Mouse (Mus musculus): ENCODE data around the gene Gpatch4.

The Gpatch4 gene

DNA sequence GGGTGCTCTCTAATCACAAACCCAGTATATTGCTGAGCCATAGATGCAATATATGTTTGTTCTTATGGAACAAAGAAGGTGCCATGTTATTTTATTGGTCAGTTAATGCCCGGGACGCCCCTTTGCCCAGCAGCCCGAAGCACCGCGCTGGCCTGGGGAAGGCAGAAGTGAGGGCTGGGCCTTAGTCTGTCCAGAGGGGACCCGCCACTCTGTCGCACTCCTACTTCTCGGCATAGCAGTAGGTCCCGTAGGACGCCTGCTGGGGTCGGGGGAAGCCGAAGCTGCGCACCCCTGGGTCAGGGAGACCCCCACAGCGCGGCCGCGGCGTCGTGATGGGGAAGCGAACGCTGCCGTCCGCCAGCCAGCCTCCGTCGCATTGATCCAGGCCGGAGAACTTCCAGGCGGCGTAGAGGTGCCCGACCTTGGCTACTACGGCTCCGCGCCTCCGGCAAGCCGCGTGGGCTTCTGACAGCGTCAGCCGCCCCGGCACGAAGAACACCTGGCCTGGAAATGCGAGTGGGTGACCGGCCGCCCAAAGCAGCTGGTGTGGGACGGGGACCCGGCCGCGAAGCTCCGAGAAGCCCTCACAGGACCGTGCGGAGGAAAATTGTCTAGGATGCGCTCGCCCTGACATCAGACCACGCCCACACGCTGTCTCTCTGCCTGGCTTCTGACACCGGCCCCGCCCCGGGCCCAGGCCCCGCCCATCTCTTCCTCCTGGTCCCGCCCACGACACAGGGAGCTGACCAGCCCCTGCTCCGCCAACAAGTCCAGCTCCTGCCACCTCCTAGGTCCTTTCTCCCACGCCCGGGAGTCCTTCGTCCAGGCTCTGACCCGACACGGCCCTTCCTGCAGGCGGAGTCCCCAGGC is 20.4 kb upstream of the Gpatch4 start:
- no peak for TF ChIP-seq GATA4 (IDR thresholded peaks at IDR 0.05; ENCODE audit: insufficient replicate concordance, low read length)

DNA sequence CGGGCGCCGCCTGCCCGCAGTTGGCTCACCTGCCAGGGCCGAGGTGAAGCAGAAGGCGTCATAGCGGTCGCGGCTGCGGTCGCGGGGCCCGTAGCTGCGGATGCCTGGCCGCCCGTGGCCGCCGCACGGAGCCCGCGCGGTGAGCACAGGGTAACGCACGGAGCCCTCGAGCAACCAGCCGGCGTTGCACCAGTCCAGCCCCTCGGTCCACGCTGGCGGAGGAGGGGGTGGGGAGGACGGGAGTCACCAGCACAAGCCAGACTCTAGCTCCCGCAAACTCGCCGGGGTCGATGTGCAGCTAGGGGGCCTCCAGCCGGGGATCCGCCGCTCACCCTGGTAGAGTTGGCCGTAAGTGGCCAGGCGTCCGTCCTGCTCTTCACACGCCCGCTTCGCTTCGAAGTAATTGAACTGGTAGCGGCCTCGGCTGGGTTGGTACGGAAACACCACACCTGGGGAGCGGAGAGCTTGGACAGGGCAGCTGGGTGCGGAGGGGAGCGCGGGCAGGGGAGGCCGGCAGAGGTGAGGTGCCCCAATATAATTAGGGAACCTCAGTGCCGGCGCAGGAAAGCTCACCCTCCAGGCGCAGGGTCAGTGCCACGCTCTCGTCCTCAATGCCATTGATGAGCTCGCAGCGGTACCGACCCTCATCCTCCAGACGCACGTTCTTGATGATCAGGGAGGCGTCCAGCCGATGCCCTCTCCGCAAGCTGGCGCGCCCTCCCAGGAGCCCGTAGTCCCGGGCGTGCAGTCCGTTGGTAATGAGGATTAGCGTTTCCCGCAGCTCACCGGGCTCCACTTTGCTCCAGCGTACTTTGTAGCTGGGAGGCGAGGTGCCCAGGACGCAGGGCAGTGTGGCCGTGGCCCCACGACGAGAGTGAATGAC is 19.5 kb upstream of the Gpatch4 start:
- TF ChIP-seq GATA4 (IDR thresholded peaks at IDR 0.05; ENCODE audit: insufficient replicate concordance, low read length) = no peak

DNA sequence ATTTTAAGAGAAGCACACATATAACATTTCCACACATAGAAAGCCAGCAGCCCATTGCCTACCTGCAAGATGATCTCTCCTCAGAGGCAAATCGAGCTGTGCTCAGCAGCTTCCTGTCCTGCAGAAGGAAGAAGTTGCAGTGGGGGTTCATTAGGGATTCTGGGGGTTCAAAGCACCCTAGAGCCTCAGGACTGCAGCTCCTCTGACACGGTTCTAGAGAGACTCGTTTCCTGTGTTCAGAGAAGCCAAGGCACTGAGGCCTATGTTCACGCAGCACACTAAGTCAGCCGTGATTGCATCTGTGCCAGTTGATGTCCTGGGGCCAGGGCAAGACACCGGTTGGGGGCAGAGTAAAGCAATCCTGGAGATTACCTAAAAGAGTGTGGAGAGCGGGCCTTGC is 16.1 kb upstream of the Gpatch4 start:
- TF ChIP-seq GATA4 (IDR thresholded peaks at IDR 0.05; ENCODE audit: insufficient replicate concordance, low read length) = no peak

DNA sequence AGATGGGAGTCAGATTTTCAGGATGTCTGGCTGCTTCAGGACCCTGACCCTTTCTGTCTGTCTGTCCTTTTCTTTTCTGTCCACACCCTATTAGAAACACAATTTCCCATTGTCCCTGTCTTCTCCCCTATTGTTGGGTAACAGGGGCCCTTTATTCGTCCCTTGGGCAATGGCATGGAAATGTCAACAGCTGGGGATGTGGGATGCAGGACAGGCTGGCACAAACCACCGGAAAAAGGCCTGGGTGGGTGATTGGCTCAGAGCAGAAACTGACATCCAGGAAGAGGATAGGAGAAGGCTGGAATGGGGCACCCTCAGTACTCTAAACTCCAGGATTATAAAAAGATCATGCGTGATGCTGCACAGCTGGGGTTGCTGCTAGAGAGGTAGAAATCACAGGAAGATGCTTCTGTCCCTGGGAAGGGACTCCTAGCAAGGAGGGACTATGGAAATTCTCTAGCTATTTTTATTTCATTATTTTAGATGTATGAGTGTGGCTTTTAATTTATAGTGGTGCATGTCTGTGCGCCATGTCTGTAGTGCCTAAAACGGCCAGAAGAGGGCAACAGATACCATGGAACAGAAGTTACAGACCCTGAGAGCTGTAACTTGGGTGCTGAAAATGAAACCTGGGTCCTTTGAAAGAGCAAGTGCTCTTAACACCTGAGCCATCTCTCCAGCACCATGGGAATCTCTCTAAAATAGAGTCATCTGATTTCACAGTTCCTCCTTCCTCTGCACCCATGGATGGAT is 15.3 kb upstream of the Gpatch4 start, which contains the start of gene Hapln2:
Gene Hapln2 (minus strand): TSS at position 150 of the 753 bp plus-strand sequence.
- TF ChIP-seq GATA4 (IDR thresholded peaks at IDR 0.05; ENCODE audit: insufficient replicate concordance, low read length) = no peak

DNA sequence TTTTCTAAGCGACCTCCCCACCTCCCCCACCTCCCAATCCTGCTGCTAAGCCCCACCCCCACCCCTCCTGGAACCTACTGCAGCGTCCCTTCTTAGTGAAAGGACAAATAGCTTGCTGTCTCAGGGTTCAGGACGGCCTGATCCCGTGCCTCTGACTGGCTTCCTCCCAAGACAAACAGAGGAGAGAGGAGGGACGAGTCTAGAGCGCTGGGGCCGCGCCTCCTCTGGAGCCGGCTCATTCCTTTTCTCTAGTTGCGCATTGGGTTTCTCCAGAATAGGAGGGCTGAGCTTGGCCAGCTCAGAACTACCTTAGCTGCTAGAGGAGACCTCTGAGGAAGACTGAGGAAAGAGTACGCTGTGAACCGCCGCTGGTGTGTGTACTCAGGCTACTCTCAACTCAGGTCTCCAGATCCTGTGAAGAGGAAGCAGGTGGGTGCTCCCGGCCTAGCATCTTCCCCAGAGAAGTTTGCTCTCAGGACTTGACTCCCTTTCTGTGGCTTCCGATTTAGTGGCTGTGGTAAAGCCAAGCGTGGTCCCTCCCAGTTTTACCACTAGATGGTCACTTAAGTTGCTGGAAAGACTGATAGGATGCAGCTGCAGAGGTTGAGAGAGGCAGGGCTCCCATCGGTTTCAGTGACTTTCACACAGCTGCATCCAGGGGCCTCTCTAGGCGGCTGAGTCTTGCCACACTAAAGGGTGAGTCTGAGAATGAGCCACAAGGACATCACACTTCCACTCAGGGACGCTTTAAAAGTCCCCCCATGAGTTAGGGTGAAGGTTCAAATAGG is 12.1 kb upstream of the Gpatch4 start:
- TF ChIP-seq GATA4 (IDR thresholded peaks at IDR 0.05; ENCODE audit: insufficient replicate concordance, low read length) = no peak

DNA sequence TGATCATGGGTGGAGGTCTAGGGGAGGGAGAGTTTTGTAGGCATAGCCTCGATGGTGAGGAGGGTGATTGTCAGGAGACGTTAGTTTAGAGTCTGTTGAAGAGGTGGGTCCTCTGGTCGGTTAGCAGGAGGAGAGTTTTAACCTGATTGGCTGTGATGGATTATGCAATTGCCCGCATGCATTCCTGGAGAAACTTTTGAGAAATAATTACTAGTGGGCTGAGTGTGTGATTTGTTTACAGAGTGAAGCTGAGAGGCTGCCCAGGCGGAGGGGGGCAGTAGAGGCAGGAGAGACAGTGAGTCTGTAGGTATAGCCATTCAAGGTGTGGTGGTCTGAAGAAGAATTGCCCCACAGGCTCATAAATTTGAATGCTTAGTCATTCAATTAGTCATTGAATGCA is 9.4 kb upstream of the Gpatch4 start:
- TF ChIP-seq GATA4 (IDR thresholded peaks at IDR 0.05; ENCODE audit: insufficient replicate concordance, low read length) = no peak

DNA sequence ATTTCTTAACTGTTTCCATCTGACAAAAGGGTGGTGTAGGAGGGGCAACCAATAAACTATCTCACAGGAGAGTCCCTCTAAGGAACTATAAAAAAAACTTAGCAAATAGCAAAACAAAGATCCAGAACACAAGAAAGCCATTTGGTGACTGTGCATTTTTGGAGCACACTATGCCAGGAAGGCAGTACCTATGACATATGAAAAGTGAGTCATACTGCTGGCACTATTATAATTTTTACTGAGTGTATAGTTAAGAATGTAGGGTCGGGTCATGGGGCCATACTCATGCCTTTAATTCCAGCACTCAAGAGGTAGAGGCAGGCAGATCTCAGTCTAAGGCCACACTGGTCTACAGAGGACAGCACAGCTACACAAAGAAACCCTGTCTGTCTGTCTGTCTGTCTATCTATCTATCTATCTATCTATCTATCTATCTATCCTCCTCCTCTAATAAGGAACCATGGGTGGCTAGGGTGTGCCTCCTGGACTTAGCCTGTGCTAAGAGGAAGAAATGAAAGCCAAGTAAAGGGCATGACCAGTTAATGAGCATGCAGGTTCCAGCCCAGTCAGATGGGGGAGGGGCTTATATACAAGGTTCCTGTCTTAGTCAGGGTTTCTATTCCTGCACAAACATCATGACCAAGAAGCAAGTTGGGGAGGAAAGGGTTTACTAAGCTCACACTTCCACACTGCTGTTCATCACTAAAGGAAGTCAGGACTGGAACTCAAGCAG is 7.2 kb upstream of the Gpatch4 start:
- no peak for TF ChIP-seq GATA4 (IDR thresholded peaks at IDR 0.05; ENCODE audit: insufficient replicate concordance, low read length)

DNA sequence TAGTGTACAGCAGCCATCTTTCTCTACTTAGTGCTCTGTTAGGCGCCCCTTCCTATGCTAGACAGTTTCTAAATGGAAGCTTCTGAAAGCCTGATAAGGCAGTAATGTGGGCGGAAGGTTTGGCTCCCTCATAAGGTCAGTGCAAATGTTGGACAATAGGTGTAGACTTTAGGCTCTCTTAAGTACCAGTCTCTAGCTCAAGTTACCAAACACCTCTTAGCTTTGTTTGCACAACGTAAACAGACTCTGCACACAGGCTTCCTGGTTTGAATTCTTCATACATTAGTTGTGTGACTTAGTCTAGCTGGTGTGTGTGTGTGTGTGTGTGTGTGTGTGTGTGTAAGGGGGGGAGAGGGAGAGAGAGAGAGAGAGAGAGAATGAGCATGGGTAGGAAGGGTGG is 6.6 kb downstream of the Gpatch4 start:
- TF ChIP-seq GATA4 (IDR thresholded peaks at IDR 0.05; ENCODE audit: insufficient replicate concordance, low read length) = no peak

DNA sequence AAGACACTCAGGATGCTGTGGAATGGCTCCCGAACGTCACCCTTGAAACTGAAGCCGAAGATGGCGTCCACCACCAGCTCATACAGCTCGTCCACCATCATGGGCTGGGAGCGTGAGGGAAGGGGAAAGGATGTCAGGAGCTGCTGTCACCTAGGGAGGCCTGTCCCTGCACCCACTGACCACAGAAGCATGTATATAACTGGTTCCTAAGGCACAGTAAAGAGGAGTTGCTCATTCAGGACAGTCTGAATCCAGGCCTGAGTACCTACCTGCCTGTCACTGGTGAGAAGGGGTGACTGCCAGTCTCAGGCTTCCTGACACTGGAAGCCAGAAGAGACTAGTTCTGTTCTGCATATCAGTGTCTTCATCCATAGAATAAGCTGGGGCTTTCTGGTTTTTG is 14.1 kb downstream of the Gpatch4 start:
- no peak for TF ChIP-seq GATA4 (IDR thresholded peaks at IDR 0.05; ENCODE audit: insufficient replicate concordance, low read length)

DNA sequence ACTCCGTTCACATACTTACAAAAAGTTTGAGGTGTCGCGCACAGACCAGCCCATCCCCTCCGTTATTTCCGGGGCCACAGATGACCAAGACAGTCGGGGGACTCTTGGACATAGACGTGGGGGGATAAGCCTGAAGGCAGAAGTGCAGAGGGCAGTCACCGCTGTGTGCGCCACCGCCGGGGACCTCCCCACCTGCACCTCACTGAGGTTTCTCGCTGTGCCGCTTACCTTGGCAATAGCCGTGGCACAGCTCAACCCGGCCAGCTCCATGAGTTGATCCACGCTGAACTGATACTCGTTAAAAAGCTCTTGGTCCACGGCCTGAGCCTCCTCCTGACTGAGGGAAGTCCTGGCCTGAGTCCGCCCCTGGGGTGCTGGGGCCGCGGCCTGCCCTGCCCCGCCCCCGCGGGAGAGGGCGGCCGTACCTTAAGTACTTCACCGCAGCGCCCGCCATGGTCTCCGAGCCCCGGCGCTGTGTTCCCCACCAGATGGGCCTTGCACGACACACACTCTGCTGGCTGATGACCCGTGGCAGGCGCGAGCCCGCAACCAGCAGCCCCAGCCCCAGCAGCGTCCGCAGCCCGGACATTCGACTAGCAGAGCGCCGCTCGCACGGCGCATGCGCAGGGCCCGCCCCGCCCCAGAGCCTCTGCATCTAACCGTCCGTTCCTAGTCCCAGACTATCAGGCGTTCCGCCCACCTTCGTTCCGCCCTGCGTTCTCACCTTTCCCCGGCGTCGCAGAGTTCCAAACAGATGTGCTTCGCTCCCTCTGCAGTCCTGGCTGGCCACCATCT is 15.2 kb downstream of the Gpatch4 start, which contains the start of gene Naxe:
Gene Naxe (minus strand): TSS at position 594 of the 795 bp plus-strand sequence.
- no peak; the same call in 1 of the 2 replicates for TF ChIP-seq GATA4 (IDR thresholded peaks at IDR 0.05; ENCODE audit: insufficient replicate concordance, low read length)

DNA sequence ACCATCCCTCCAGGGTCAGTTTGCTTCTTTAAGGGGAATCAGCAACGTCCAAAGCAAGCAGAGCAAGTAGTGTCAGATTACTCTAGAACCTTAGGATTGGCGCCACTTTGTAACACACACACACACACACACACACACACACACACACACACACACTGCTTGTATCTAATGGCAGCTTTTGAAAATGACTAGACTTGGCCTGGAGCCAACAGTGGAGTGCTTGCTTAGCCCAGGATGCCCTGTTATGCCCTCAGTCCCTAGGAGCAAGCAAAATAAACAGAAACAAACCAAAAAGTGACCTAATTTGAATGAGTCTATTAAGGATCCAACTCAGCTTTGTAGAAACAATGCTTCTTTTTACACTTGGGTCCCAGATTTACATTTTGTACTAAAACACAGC is 25.5 kb downstream of the Gpatch4 start:
- TF ChIP-seq GATA4 (IDR thresholded peaks at IDR 0.05; ENCODE audit: insufficient replicate concordance, low read length) = no peak

DNA sequence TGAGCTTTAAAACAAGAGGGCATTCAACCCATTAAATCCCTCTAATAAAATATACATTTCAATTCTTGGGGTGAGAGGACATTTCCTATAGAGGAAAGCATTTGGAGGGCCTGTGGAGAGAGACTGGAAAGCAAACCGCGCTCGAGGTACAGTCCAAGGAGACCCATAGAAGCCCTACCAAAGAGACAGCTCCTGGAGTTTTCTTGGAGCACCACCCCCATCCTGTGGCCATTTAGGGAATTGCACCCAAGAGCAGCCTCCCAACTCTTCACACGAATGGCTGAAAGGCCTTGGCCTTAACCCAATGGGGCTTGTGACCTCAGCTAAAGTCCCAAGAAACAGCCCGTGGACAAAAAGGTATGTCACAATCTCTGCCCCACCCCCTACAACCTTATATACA is 28.9 kb downstream of the Gpatch4 start:
- TF ChIP-seq GATA4 (IDR thresholded peaks at IDR 0.05; ENCODE audit: insufficient replicate concordance, low read length) = no peak

DNA sequence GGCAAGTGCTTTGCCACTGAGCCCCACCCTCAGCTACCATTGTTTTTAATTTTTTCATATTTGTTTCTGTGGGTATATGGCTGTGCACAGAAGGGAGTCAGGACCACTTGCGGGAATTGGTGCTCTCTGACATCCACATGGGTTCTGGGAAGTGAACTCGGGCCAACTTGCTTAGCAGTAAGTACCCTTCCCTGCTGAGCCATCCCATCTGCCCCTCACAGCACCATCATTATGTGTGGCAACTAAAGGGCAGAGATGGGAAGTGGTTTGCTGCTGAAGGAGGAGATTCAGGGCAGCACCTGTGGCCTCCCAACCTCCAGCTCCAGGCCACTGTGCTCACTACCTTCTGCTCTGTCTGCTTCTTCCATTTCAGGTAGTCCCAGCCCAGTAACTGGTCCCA is 30.7 kb downstream of the Gpatch4 start:
- no peak for TF ChIP-seq GATA4 (IDR thresholded peaks at IDR 0.05; ENCODE audit: insufficient replicate concordance, low read length)
